Comparison of ENCODE assay signal across 23 mouse cellular contexts in the genomic region with DNA sequence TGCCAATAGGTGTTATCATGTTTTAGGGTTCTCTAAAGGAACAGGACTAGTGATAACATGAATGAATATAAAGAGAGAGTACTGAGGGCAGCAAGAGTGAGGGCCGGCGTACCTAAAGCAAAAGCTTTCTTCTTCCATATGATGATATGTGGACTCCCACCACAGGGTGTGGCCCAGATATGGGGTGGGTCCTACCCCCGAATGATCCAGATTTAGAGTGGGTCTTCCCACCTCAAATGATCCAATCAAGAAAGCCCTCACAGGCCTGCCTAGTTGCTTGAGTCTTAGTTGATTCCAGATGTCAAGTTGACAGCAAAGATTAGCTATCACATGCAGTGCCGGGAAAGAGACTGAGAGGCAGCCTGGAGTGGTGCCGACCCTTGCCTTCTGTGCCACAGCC. TPM values are rescaled to one million over a fixed set of nuclear protein-coding genes. Genes with fewer than 3 reads are reported as not detected.
DNase-seq lines count a peak whose midpoint lies in the region; ATAC-seq and TF ChIP-seq lines count a peak whose summit lies in the region.
"Had no signal": no experiment of that assay in that cellular context is flagged by ENCODE, and none has a peak within 500 bp of the region (broad histone marks: within the 10 kb centered on the region; RNA-seq: fewer than 3 reads in every experiment).

No protein-coding gene starts in this region.

- no peak for ATAC-seq in embryonic facial prominence, embryonic 11.5 days (replicated peaks; ENCODE audit: insufficient number of reproducible peaks, low FRiP score, low TSS enrichment, low read depth)
- ATAC-seq in heart, embryonic 13.5 days (ENCODE audit: extremely low read depth, insufficient number of reproducible peaks, low FRiP score, low TSS enrichment) = no peak
- no peak for ATAC-seq in heart, embryonic 11.5 days (replicated peaks; ENCODE audit: insufficient number of reproducible peaks, low FRiP score, low TSS enrichment)
- no peak for ATAC-seq in embryonic facial prominence, embryonic 14.5 days (ENCODE audit: low read depth)
- ATAC-seq: forebrain, embryonic 13.5 days; forebrain, embryonic 15.5 days had no signal

- H3K4me2 ChIP-seq in embryonic facial prominence, embryonic 11.5 days (ENCODE audit: low read depth, low read length) = no peak overlapping the region
- H3K4me2 ChIP-seq in heart, embryonic 13.5 days = no peak overlapping the region
- no peak overlapping the region for H3K4me2 ChIP-seq in heart, embryonic 11.5 days
- no peak overlapping the region for H3K4me2 ChIP-seq in embryonic facial prominence, embryonic 14.5 days (ENCODE audit: low read depth, low read length)
- H3K4me2 ChIP-seq: embryonic facial prominence, embryonic 15.5 days; forebrain, embryonic 13.5 days; forebrain, embryonic 15.5 days had no signal

- 0 out of 2 replicates have a peak, but pooled peaks have one; percentile 7 for TF ChIP-seq CTCF in E14TG2a.4 (conservative IDR thresholded peaks at IDR 0.05; ENCODE audit: low read length)

- DNase-seq in embryonic facial prominence, embryonic 11.5 days (ENCODE audit: low spot score) = peak; percentile 46
- no peak for DNase-seq in embryonic facial prominence, embryonic 10.5 days (ENCODE audit: low spot score)
- peak; percentile 14 for DNase-seq in embryonic facial prominence, embryonic 14.5 days (ENCODE audit: low spot score)
- DNase-seq in embryo, embryonic 9.5 days (ENCODE audit: extremely low spot score) = no peak
- DNase-seq: adrenal gland, adult 2 months; adrenal gland, postnatal 10 days; adrenal gland, postnatal 25 days; B cell, adult 2 months; cerebellum, adult 11-12 months; cerebellum, adult 2 months; cerebellum, adult 9-10 months; cerebellum, postnatal 10 days; cerebellum, postnatal 25 days; forebrain, postnatal 0 days had no signal

- no peaks in the 10 kb centered on the region for H3K27me3 ChIP-seq in embryonic facial prominence, embryonic 11.5 days (ENCODE audit: control insufficient read depth, insufficient read depth, low read length)
- H3K27me3 ChIP-seq in embryonic facial prominence, embryonic 10.5 days (replicated peaks; ENCODE audit: low read depth, poor library complexity, severe bottlenecking) = no peaks in the 10 kb centered on the region
- H3K27me3 ChIP-seq in heart, embryonic 13.5 days (replicated peaks) = no peaks in the 10 kb centered on the region
- H3K27me3 ChIP-seq in heart, embryonic 11.5 days (ENCODE audit: control insufficient read depth, insufficient read depth, low read length) = no peaks in the 10 kb centered on the region
- H3K27me3 ChIP-seq in E14TG2a.4 (ENCODE audit: insufficient read depth, low read length) = no peaks in the 10 kb centered on the region
- no peaks in the 10 kb centered on the region for H3K27me3 ChIP-seq in embryonic facial prominence, embryonic 14.5 days (replicated peaks; ENCODE audit: control insufficient read depth, insufficient read depth, low read length)
- H3K27me3 ChIP-seq: CH12.LX; embryonic facial prominence, embryonic 15.5 days; forebrain, embryonic 13.5 days; forebrain, embryonic 15.5 days had no signal

- 62% methylated on average over 5 of the region's 5 CpGs for WGBS in embryonic facial prominence, embryonic 11.5 days
- WGBS in embryonic facial prominence, embryonic 10.5 days = 60% methylated on average over 5 of the region's 5 CpGs
- 58% methylated on average over 5 of the region's 5 CpGs for WGBS in heart, embryonic 13.5 days
- WGBS in heart, embryonic 11.5 days (ENCODE audit: insufficient replicate concordance) = 62% methylated on average over 5 of the region's 5 CpGs
- 53% methylated on average over 5 of the region's 5 CpGs for WGBS in embryonic facial prominence, embryonic 14.5 days

- H3K4me3 ChIP-seq in embryonic facial prominence, embryonic 11.5 days (ENCODE audit: low read depth, low read length) = no peak overlapping the region
- no peak overlapping the region for H3K4me3 ChIP-seq in embryonic facial prominence, embryonic 10.5 days
- no peak overlapping the region for H3K4me3 ChIP-seq in heart, embryonic 13.5 days
- H3K4me3 ChIP-seq in heart, embryonic 11.5 days (ENCODE audit: low read depth, low read length) = no peak overlapping the region
- H3K4me3 ChIP-seq in E14TG2a.4 (replicated peaks; ENCODE audit: low read length) = no peak overlapping the region
- no peak overlapping the region for H3K4me3 ChIP-seq in embryonic facial prominence, embryonic 14.5 days (ENCODE audit: low read depth, low read length)
- H3K4me3 ChIP-seq: embryonic facial prominence, embryonic 15.5 days; erythroblast, embryonic 14.5 days; forebrain, embryonic 13.5 days; forebrain, embryonic 15.5 days had no signal

- no peak overlapping the region for H3K27ac ChIP-seq in embryonic facial prominence, embryonic 11.5 days (replicated peaks; ENCODE audit: low read depth, low read length)
- H3K27ac ChIP-seq in embryonic facial prominence, embryonic 10.5 days (replicated peaks) = no peak overlapping the region
- H3K27ac ChIP-seq in heart, embryonic 13.5 days (replicated peaks) = no peak overlapping the region
- H3K27ac ChIP-seq in heart, embryonic 11.5 days (ENCODE audit: low read depth, low read length) = no peak overlapping the region
- no peak overlapping the region for H3K27ac ChIP-seq in embryonic facial prominence, embryonic 14.5 days (replicated peaks; ENCODE audit: low read depth, low read length)
- H3K27ac ChIP-seq: embryonic facial prominence, embryonic 15.5 days; forebrain, embryonic 13.5 days; forebrain, embryonic 15.5 days had no signal

- no peaks in the 10 kb centered on the region for H3K4me1 ChIP-seq in embryonic facial prominence, embryonic 11.5 days (ENCODE audit: control insufficient read depth, insufficient read depth, low read length)
- H3K4me1 ChIP-seq in embryonic facial prominence, embryonic 10.5 days = peaks cover 4% of the 10 kb centered on the region; the same call in 1 of the 2 replicates
- no peaks in the 10 kb centered on the region for H3K4me1 ChIP-seq in heart, embryonic 13.5 days
- H3K4me1 ChIP-seq in heart, embryonic 11.5 days (ENCODE audit: control insufficient read depth, insufficient read depth, low read length) = no peaks in the 10 kb centered on the region
- peaks cover 13% of the 10 kb centered on the region for H3K4me1 ChIP-seq in E14TG2a.4 (replicated peaks; ENCODE audit: low read depth, low read length)
- H3K4me1 ChIP-seq in embryonic facial prominence, embryonic 14.5 days (ENCODE audit: control insufficient read depth, insufficient read depth, low read length) = no peaks in the 10 kb centered on the region
- H3K4me1 ChIP-seq: embryonic facial prominence, embryonic 15.5 days; forebrain, embryonic 13.5 days; forebrain, embryonic 15.5 days had no signal

- no peaks in the 10 kb centered on the region; the same call in 1 of the 2 replicates for H3K36me3 ChIP-seq in embryonic facial prominence, embryonic 11.5 days (replicated peaks; ENCODE audit: control insufficient read depth, insufficient read depth, low read depth, low read length)
- H3K36me3 ChIP-seq in embryonic facial prominence, embryonic 10.5 days (replicated peaks) = peaks cover 39% of the 10 kb centered on the region
- peaks cover 41% of the 10 kb centered on the region for H3K36me3 ChIP-seq in heart, embryonic 13.5 days
- H3K36me3 ChIP-seq in heart, embryonic 11.5 days (ENCODE audit: control insufficient read depth, insufficient read depth, low read length) = peaks cover 10% of the 10 kb centered on the region; the same call in 1 of the 2 replicates
- peaks cover 67% of the 10 kb centered on the region for H3K36me3 ChIP-seq in E14TG2a.4 (ENCODE audit: insufficient read depth, low read length)
- H3K36me3 ChIP-seq in embryonic facial prominence, embryonic 14.5 days (ENCODE audit: control insufficient read depth, insufficient read depth, low read length) = peaks cover 31% of the 10 kb centered on the region; the same call in 1 of the 2 replicates

- no peaks in the 10 kb centered on the region for H3K9me3 ChIP-seq in embryonic facial prominence, embryonic 11.5 days (replicated peaks; ENCODE audit: control insufficient read depth, low read length)
- H3K9me3 ChIP-seq in embryonic facial prominence, embryonic 10.5 days = no peaks in the 10 kb centered on the region
- H3K9me3 ChIP-seq in heart, embryonic 13.5 days = no peaks in the 10 kb centered on the region
- no peaks in the 10 kb centered on the region for H3K9me3 ChIP-seq in heart, embryonic 11.5 days (replicated peaks; ENCODE audit: control insufficient read depth, low read length)
- no peaks in the 10 kb centered on the region for H3K9me3 ChIP-seq in E14TG2a.4 (ENCODE audit: low read length)
- no peaks in the 10 kb centered on the region for H3K9me3 ChIP-seq in embryonic facial prominence, embryonic 14.5 days (ENCODE audit: control insufficient read depth, low read length)
- H3K9me3 ChIP-seq: embryonic facial prominence, embryonic 15.5 days; forebrain, embryonic 13.5 days; forebrain, embryonic 15.5 days had no signal

- H3K9ac ChIP-seq in embryonic facial prominence, embryonic 11.5 days (replicated peaks; ENCODE audit: low read length) = no peak overlapping the region
- H3K9ac ChIP-seq in heart, embryonic 13.5 days = peak overlapping the region; percentile 19; the same call in 1 of the 2 replicates
- H3K9ac ChIP-seq in heart, embryonic 11.5 days (ENCODE audit: low read depth, low read length) = no peak overlapping the region
- no peak overlapping the region for H3K9ac ChIP-seq in embryonic facial prominence, embryonic 14.5 days (ENCODE audit: low read depth, low read length)
- H3K9ac ChIP-seq: embryonic facial prominence, embryonic 15.5 days; forebrain, embryonic 13.5 days; forebrain, embryonic 15.5 days; forebrain, postnatal 0 days had no signal

RNA-seq across cellular contexts. Expression of gene Cdca8, which starts 4.7 kb away (rescaled TPM):
- polyA plus RNA-seq in embryonic facial prominence, embryonic 11.5 days (2014; fragmentation: Nextera tagmentation; extraction: Ambion mirVana) = 191 and 200 TPM in 2 replicates
- 230 and 239 TPM in 2 replicates for polyA plus RNA-seq in embryonic facial prominence, embryonic 10.5 days (2016; fragmentation: Nextera tagmentation; extraction: Ambion mirVana)
- 111 and 113 TPM in 2 replicates for polyA plus RNA-seq in heart, embryonic 13.5 days (2015; fragmentation: Nextera tagmentation; extraction: Ambion mirVana)
- polyA plus RNA-seq in heart, embryonic 11.5 days (2014; fragmentation: Nextera tagmentation; extraction: Ambion mirVana) = 131 and 136 TPM in 2 replicates
- polyA plus RNA-seq in embryonic facial prominence, embryonic 14.5 days (2014; fragmentation: Nextera tagmentation; extraction: Ambion mirVana) = 70.3 and 90.3 TPM in 2 replicates

RNA-seq across cellular contexts. Expression of gene 9930104L06Rik, which starts 6.9 kb away (rescaled TPM):
- polyA plus RNA-seq in embryonic facial prominence, embryonic 11.5 days (2014; fragmentation: Nextera tagmentation; extraction: Ambion mirVana) = 3.8 and 5.5 TPM in 2 replicates
- polyA plus RNA-seq in embryonic facial prominence, embryonic 10.5 days (2016; fragmentation: Nextera tagmentation; extraction: Ambion mirVana) = 17.6 and 18.0 TPM in 2 replicates
- 10.0 and 10.5 TPM in 2 replicates for polyA plus RNA-seq in heart, embryonic 13.5 days (2015; fragmentation: Nextera tagmentation; extraction: Ambion mirVana)
- 3.2 and 5.4 TPM in 2 replicates for polyA plus RNA-seq in heart, embryonic 11.5 days (2014; fragmentation: Nextera tagmentation; extraction: Ambion mirVana)
- polyA plus RNA-seq in embryonic facial prominence, embryonic 14.5 days (2014; fragmentation: Nextera tagmentation; extraction: Ambion mirVana) = 2.8 and 4.2 TPM in 2 replicates

RNA-seq across cellular contexts. Expression of gene Rspo1, which starts 42.4 kb away (rescaled TPM):
- 8.0 and 11.0 TPM in 2 replicates for polyA plus RNA-seq in embryonic facial prominence, embryonic 11.5 days (2014; fragmentation: Nextera tagmentation; extraction: Ambion mirVana)
- polyA plus RNA-seq in embryonic facial prominence, embryonic 10.5 days (2016; fragmentation: Nextera tagmentation; extraction: Ambion mirVana) = 8.2 TPM in 2 replicates
- polyA plus RNA-seq in heart, embryonic 13.5 days (2015; fragmentation: Nextera tagmentation; extraction: Ambion mirVana) = 7.3 and 9.1 TPM in 2 replicates
- polyA plus RNA-seq in heart, embryonic 11.5 days (2014; fragmentation: Nextera tagmentation; extraction: Ambion mirVana) = 6.9 and 10.4 TPM in 2 replicates
- 10.0 and 10.6 TPM in 2 replicates for polyA plus RNA-seq in embryonic facial prominence, embryonic 14.5 days (2014; fragmentation: Nextera tagmentation; extraction: Ambion mirVana)
- polyA plus RNA-seq: CD4-positive, CD25-positive, alpha-beta regulatory T cell, adult 4 months had no signal

Comparison
In these comparisons a context has a peak if more than half of its experiments do, and no peak if none do; other contexts are left out.
1. DNase-seq: peak in embryonic facial prominence, embryonic 11.5 days (single experiment) and embryonic facial prominence, embryonic 14.5 days (single experiment); none in embryonic facial prominence, embryonic 10.5 days (single experiment) and embryo, embryonic 9.5 days (single experiment).